Mouse (Mus musculus) brain, embryonic 14.5 days (tissue): ENCODE measurements at regions not wholly inside any gene's neighbourhood (a gene's known extent, or its start where the extent isn't known, plus 50 kb on each side); places are given as distances from the start of the nearest gene placed in this dataset.

Experiments
- CTCF ChIP-seq: fragments of 200-500 bp; IDR thresholded peaks from 2 replicates; pipeline ENCODE4 v1.5.1; 2012; ENCODE audit warnings: inconsistent platforms, mild to moderate bottlenecking, moderate library complexity, borderline replicate concordance; ENCODE audit not compliant: insufficient read depth, insufficient read length; ENCODE audit errors: extremely low read depth
- POLR2A ChIP-seq: fragments of 200-500 bp; IDR thresholded peaks from 2 replicates; pipeline ENCODE4 v1.6.1; 2012; ENCODE audit warnings: mild to moderate bottlenecking, inconsistent platforms, borderline replicate concordance; ENCODE audit not compliant: poor library complexity, insufficient read depth, insufficient read length, severe bottlenecking; ENCODE audit errors: extremely low read depth

DNA sequence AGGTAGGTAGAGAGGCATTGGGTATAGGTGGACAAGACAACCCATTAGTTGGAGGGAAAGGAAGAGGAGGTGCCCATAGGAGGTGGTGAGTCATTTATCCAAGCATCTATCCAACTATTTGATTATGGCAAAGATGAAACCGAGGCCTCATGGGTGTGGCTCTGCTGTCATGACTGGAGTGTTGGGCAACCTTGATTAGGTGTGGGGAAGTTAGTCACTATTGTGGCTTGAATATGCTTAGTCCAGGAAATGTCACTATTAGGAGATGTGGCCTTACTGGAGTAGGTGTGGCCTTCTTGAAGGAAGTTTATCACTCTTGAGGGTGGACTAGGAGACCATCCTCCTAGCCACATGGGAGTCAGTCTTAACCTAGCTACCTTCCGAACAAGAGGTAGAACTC is 281.2 kb upstream of the Rpl38 start:
- TF ChIP-seq POLR2A, result no peak
- no peak for TF ChIP-seq CTCF
